Mouse (Mus musculus) C2C12 (cell line): ENCODE data around the gene Dapk1.

ENCODE experiments used
- CTCF ChIP-seq: IDR thresholded peaks from one replicate; pipeline ENCODE4 v1.5.1; 2011; ENCODE audit not compliant: control insufficient read depth, insufficient read depth, insufficient read length
- FOSL1 ChIP-seq: IDR thresholded peaks from one replicate; pipeline ENCODE4 v1.8.0; 2011; ENCODE audit warnings: mild to moderate bottlenecking, low read length; ENCODE audit not compliant: poor library complexity, insufficient read depth, severe bottlenecking
- MAX ChIP-seq: IDR thresholded peaks from one replicate; pipeline ENCODE4 v1.6.1; 2011; ENCODE audit warnings: mild to moderate bottlenecking, control low read depth
- MYOD1 ChIP-seq: IDR thresholded peaks from one replicate; pipeline ENCODE4 v1.6.1; 2011; ENCODE audit warnings: low read depth; ENCODE audit not compliant: control insufficient read depth, insufficient read length
- USF1 ChIP-seq: IDR thresholded peaks from one replicate; pipeline ENCODE4 v1.6.1; 2011; ENCODE audit warnings: low read depth, mild to moderate bottlenecking, control low read depth, moderate library complexity

GRCm38 (mm10) chr13:60750930-60751329, 149.2 kb downstream of the Dapk1 start:
- TF ChIP-seq CTCF (no peak), USF1 (no peak), MAX (no peak), FOSL1 (no peak), MYOD1 (no peak)
